Mouse (Mus musculus) adrenal gland, postnatal 36 days (tissue): ENCODE measurements around the gene Ensa. TPM values are rescaled to one million over a fixed set of nuclear protein-coding genes. Genes with fewer than 3 reads are reported as not detected.
A peak's percentile ranks its signal among the peaks of the same experiment; 100 is the strongest.
"Not testable (repeated sequence)": the region's sequence is repeated elsewhere in the genome, so short reads cannot be mapped to it uniquely, and the experiment has no call there.

Experiments
- DNase-seq, 2 experiments: peaks; one replicate each; pipeline ENCODE4 v3.0.0; 2021; ENCODE audit warnings: mixed read lengths in 1 of 2
- total RNA-seq, 2 experiments: library from RNA; stranded (reverse); gene quantifications; 2 replicates each; pipeline ENCODE4 v1.2.3; 2021

The Ensa gene
- total RNA-seq, 2 experiments from 2014 or later = 83.6 to 107 TPM

DNA sequence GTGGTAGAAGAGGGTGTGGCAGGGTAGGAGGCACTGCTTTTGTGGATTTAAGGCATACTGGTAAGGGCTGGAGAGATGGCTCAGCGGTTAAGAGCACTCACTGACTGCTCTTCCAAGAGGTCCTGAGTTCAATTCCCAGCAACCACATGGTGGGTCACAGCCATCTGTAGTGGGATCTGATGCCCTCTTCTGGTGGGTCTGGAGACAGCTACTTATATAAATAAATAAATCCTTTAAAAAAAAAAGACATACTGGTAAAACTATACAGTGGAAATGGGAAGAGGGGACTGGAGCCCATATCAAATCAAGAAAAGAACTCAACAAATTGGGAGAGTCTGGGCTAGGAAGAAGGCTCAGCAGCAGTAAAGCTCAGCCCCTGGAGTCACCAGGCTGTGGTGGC, 14.9 kb downstream of the Ensa start:
- DNase-seq = no peak

DNA sequence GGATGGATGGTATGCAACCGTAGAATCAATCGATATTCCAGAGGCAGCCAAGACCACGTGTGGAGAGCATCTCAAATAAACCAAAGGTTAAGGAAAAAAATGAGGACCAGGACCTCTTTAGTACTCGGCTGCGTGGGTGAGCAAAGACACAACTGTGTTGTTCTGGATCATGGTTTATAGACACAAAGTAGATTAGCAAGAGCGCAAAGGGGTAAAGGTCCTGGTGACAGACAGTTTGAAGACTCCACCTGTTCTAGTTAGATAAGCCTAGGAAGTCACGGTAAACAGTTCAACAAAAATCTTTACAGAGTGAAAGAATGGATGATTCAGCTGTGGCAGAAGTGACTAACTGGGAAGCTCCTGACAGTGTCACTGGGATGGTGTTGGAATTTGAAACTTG, 18.3 kb downstream of the Ensa start:
- no peak for DNase-seq

DNA sequence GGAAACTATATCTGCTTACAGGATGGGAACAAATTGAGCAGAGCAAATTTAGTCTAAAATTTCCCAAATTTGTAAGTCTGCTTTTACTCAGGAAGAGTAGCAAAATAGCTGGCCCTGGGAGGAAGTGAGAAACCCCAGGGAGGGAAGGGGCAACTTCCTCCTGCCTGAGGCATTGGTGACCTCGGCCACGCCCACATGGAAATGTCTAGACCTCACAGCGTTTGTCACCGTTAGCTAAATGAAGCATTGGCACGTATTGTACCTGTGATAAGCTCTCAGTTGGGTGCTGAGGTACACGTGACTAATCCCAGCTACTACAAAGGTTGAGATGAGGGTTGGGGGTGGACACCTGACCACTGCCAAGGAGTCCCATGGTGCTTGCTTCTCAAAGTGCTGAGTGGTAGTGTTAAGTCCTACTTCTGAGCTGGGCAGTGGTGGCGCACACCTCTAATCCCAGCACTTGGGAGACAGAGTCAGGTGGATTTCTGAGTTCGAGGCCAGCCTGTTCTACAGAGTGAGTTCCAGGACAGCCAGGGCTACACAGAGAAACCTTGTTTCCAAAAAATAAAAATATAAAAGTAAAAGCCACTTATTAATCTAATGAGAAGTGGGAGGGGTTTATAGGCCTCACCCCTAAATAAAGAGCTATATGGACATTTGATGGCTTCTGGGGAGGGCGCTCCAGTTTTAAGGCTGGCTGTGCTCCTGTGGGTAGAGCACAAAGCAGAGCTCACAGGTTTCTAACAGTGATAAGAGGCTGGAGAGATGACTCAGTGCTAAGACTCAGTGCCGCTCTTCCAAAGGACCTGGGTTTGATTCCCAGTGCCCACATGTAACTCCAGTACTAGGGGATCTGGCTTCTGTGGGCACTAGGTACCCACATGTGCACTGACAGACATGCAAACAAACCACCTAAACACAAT, 20.8 kb downstream of the Ensa start:
- peak; percentile 49 to 55 for DNase-seq

DNA sequence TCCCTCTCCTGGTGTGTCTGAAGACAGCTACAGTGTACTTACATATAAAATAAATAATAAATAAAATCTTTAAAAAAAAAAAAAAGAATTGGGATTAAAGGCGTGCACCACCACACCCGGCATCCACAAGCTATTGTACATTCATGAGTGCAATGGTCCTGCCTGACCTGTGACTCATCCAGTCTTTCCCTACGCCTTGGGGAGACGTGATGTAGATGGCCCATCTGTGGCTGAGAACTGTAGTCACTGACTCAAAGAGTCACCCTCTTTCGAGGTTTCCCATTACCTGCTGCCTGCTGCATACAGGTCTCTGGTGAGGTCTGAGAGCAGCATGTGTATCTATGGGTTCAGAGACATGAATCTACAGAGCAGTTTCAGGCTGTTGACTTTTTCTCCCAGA, 23.2 kb downstream of the Ensa start:
- DNase-seq = no peak

DNA sequence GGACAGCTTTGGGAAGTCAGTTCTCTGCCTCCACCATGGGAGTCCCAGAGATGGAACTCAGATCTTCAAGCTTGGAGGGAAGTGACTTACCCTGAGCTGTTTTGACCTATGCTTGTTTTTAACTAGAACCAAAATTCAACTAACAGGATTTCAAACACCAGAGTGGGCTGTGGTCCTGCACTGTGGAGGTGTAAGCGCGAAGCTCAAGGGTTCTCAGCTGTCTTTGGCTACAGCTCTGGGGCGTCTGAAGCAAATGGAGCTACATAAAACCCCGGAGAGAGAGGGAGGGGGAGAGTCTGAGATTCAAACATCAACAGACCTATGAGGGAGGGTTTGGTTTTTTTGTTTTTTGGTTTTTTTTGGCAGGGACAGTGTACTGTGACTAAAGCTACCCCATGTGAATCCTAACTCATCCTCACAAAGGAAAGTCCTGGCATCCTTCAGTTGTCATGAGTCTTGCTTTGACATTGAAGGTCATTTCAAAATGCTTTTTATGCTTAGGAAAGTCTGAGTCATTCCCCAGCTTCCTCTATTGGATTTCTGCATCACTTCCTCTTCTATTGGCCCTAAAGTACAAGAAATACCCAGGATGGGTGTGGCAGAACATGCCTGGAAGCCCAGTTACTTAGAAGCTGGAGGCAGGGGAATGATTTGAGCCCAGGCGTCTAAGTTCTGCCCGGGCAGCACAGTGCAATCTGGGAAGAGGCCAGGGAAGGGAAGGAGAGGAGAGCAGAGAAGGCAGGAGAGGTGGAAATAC, 25.7 kb downstream of the Ensa start:
- no peak for DNase-seq

DNA sequence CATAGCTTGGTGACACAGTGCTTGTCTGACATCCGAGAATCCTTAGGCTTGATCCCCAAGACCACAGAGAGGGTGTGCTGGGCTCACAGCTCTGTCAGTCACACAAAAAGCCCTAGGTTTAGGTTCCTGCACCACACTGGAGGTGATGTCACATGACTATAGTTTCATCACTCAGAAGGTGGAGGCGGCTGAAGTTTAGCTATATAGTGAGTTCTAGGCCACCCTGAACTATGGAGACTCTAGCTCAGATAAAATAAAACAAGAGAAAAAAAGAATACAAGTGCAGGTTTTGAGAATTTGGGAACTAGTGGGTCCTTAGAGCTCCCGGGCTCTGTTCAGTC, 26.2 kb downstream of the Ensa start:
- no peak for DNase-seq

DNA sequence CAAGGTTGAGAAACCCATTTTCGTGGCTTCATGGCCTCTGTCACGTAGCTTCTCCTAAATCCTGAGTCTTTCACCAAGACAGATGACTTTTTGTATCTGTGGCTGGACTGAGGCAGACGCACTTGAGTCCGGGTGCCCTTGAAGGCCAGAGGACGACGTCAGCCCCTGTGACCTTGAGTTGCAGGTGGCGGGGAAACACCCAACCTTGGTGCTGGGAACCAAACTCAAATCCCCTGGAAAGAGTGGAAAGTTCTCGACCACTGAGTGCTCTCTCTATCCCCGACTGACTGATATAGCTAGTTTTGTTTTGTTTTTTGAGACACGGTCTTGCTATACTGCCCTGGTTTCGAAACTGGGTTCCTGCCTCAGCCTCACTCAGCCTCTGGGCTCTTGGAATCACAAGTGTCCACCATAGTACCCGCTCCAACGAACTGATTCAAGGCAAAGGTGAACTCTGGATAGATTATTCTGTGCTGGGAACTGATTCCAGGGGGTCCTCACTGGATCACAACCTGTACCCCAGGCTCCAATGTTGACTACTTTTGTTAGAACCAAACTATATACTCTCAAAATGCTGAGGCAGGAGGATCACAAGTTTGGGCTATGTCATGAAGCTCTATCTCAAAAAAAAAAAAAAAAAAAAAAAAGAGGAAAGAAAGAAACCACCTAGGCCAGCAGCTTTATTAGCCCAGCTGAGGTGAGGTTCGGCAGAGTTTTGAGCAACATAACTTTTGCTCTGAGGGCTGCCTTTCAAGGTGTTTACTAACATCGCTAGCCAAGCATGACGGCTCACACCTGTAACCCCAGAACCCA, 26.8 kb downstream of the Ensa start:
- DNase-seq = no peak

DNA sequence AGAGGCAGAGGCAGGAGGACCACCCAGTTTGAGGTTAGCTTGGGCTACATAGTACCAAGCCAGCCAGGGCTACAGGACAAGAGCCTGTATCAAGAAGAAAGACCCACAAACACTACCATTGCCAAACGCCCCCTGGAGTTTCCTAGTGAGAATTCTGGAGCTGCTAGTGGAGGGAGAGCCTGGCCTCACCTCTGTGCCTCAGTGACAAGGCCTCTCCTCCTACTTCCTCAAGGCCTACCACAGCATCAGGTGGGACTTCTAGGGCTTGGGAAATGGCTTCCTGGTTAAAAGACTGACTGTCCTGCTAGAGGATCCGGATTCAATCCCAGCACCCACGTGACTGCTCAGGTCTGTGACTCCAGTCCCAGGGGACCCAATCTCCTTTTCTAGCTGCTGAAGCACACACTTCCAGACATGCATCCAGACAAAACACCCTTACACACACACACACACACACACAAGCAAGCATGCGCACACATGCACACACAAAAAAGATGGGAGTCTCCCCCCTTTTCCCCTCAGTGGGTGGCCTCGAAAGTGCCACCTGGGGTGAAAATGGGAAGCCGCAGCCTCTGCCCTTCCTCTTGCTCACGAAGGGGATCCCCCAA, 27.5 kb downstream of the Ensa start:
- DNase-seq = no peak

DNA sequence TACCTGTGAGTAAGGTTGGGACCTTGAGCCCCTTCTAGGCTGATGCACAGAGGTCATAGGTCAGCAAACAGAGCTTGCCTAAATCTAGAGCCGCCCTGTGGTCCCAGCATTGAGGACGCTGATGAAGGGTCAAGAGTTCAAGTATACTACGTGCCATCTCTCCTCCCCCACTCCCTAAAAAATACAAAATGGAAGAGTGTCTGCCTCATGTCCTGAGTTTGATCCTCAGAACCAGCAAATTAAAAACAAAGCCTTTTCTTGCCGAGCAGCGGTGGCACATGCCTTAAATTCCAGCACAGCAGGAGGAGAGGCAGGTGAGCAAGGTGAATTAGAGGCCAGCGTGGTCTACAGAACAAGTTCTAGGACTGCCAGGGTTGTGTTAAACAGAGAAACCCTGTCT, 28.1 kb downstream of the Ensa start:
- no peak for DNase-seq

DNA sequence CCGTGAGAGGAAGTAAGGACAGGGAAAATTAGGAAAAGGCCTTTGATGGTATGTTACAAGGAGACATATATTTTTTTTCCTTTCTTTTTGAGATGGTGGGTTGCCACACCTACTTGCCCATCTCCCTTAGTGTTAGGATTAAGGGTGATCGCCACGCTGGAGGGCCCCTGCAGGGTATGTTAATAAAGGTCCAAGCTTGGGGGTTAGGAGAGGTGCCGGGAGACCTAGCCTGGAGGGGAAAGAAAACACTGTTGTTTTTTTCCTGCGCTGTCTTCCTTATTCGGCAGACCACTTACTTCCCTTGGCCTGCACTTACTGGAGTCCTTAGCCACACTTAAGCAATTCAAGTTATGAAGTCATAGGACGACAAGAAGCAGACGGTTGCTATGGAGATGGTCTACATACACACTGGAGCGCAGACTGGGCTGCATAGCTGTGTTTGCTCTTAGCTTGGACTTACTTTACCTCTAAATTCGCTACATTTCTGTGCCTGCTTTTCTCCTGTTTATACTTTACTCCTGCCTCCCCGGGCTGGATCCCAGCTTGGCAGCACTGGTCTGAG, 28.8 kb downstream of the Ensa start:
- DNase-seq = no peak

DNA sequence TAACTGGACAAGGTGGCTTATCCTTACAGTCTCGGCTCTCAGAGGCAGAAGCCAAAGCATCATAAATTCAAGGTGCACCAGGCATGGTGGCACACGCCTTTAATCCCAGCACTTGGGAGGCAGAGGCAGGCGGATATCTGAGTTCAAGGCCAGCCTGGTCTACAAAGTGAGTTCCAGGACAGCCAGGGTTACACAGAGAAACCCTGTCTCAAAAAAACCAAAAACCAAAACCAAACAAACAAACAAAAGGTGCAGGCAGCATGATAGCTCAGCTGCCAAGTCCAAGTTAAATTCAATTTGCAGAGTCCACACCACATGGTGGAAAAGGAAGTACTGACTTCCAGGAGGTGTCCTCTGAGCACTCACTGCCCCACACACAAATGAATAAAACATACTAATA, 29.6 kb downstream of the Ensa start:
- not testable (repeated sequence) for DNase-seq

DNA sequence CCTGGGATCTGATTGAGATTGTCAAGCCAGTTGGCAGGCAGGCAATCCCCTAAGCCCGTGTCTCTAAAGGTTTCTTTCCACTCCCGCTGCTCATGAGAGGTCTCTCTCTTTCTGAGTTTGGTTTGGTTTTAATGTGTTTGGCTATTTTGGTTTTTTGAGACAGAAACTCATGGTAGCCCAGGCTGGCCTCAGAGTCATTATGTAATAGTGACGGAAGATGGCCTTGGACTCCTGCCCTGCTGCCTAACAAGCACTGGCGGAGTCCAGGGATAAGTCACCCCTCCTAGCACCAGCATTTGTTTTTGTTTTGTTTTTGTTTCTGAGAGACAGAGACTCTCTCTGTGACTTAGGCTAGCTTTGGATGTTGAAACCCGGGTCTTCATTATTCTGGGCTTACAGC, 30.6 kb downstream of the Ensa start:
- DNase-seq = no peak

DNA sequence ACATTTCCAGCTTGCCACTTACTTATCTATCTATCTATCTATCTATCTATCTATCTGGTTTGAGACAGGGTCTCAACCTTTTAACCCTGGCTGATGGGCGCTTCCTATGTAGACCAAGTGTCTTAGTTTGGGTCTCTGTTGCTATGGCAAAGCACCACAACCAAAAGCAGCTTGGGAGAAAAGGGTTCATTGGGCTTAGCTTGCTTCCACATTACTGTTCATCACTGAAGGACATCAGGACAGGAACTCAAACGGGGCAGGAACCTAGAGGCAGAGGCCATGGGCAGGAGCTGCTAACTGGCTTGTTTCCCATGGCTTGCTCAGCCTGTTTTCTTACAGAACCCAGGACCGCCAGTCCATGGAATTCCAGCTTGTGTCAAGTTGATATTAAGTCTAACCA, 32.3 kb downstream of the Ensa start:
- DNase-seq = no peak

DNA sequence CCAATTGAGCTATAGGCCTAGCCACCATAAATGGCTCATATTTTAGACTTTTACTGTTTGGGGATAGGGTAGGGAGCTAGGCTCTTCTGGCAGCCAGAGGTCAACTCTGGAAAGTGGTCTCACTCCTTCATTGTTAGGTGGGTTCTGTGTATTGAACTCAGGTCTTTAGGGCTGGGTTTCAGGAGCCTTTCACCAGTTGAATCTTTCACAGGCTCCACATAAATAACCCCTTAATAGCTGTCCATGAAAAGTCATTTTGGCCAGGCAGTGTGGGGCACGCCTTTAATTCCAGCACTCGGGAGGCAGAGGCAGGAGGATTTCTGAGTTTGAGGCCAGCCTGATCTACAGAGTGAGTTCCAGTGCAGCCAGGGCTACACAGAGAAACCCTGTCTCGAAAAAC, 32.9 kb downstream of the Ensa start:
- no peak for DNase-seq

DNA sequence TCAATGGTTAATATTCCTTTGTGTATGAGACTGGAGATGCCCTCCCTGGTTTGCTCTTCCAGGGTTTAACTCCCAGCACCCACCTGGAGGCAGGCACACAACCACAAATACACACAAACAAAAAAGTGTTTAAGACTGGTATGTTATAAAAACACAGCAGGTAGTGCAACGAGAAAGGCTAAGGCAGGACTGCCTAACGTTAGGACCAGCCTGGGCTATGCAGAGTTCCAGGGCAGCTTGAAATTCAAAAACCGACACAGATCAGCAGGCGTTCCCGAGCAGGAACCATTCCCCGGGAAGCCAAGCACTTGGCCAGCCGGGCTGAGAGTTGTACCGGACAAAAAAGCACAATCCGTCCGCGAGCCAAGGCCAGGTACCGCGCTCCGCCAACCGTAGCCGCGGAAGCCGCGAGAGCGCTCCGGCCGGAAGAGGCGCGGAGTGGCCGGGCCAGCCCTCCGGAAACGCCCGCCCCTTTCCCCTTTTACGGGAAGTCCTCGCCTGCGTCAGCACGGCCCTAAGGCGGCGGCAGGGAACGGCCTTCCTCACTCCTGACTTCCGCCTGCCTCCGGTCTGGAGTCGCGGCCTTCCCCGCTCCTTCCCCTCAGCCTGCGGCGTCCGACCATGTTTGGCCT, 33.6 kb downstream of the Ensa start, which contains the start of gene Mcl1:
Gene Mcl1 (plus strand): TSS at position 553 of the 632 bp plus-strand sequence.
- peak; percentile 97 to 98 for DNase-seq

DNA sequence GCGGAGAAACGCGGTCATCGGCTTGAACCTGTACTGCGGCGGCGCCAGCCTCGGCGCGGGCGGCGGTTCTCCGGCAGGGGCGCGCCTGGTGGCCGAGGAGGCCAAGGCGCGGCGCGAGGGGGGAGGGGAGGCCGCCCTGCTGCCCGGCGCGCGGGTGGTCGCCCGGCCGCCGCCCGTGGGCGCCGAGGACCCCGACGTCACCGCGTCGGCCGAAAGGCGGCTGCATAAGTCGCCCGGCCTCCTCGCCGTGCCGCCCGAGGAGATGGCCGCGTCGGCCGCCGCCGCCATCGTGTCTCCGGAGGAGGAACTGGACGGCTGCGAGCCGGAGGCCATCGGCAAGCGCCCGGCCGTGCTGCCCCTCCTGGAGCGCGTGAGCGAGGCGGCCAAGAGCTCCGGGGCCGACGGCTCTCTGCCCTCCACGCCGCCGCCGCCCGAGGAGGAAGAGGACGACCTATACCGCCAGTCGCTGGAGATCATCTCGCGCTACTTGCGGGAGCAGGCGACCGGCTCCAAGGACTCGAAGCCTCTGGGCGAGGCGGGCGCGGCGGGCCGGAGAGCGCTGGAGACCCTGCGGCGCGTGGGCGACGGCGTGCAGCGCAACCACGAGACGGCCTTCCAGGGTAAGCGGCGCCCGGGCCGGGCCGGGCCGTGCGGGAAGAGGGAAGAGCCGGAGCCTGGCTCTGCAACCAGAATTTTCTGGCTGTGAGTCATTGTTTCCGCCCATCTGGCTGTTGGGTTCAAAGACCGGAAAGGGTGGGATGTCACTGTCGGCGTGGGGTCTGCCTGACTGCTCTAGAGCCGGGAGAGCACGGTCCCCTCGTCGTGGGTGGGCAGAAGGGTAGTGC, 34.3 kb downstream of the Ensa start:
- peak; percentile 81 to 83 for DNase-seq

DNA sequence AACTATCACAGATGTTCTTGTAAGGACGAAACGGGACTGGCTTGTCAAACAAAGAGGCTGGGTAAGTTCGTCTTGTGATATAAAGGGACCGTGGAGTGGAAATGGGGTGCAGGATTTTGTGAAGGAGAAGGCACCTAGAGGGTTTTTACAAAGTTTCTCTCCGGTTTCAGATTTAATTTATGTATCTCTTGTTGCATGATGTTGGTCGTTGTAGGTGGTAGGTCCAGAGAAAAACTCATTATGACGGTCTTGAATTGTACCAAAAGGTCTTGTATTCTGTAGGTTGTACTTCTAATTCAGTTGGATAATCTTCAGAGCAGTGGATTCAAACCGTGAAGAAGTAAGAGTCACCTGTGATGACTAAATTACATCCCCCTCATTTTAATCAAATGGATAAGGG, 35.2 kb downstream of the Ensa start:
- DNase-seq = no peak

DNA sequence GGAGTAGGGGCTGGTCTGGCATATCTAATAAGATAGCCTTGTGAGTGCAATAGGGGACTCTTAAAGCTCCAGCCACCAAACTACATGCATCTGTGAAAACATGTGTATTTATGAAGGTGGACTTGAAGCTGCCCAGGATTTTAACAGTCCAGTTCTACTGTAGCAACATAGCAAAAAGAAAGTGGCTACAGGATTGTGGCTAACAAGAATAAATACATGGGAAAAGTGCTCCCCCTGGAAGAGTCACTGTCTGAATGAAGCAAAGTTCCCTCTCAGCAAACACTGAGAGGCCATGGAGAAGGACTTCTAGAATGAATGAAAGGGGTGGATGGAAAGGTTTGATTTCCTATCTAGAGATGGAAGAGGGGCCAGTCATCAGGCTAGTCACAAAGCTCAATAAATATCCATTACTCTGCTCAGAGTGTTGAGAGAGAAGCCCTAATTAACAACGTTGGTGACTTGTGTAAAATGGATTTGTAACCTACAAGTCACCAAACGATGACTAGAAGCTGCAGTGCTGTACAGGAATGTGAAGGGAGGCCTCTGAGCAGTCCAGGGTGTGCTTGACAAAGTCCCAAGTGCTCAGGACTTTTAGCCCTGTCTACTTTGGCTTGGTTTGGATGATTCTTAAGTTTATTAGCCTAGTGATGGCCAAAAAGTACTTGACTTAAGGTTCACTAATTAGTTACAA, 36.1 kb downstream of the Ensa start:
- no peak for DNase-seq

DNA sequence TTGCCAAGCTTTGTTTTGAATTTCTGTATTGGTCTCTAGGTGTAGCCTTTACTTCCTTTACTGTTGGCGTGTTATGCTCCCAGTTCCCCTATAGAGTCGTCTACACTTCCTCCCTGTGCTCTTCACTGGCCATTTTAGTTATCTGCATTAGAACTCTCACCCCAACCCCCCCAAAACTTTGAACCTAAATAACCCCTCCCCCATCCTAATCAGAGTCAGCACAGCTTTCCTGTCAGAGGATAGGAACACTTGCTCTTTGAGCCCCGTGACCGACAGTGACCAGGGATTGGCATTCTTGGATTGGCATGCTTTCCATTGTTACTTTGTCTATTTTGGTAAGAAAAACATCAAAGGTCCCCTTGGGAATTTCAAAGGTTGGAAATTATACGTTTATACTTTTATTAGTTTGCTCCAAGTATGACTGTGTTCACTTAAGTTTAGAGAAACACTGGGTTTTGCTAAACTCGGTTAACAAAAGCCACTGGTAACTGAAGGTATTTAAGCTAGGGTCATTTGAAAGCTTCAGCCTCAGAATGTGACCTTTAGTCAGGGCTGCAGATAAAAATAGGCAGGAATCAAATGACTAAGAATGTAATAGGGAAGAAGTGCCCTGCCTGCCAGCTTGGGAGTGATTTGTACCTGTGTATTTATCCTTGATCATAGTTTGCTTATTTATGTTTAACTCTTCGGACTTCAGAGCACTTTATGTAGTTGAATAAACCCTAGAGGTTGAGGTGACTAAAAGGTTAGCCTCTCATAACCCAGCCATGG, 37.3 kb downstream of the Ensa start:
- DNase-seq = no peak
